Mouse (Mus musculus) erythroblast, embryonic 14.5 days (primary cell): ENCODE data around the gene Eva1a. TPM values are rescaled to one million over a fixed set of nuclear protein-coding genes. Genes with fewer than 3 reads are reported as not detected.

Source experiments
- H3K27me3 ChIP-seq: 2 replicates; pipeline ENCODE4 v1.6.1; 2012; ENCODE audit warnings: inconsistent platforms; ENCODE audit not compliant: control insufficient read depth
- H3K36me3 ChIP-seq: 2 replicates; pipeline ENCODE4 v1.6.1; 2012; ENCODE audit warnings: mild to moderate bottlenecking, inconsistent platforms; ENCODE audit not compliant: control insufficient read depth
- H3K4me1 ChIP-seq: 2 replicates; pipeline ENCODE4 v1.6.1; 2012; ENCODE audit warnings: inconsistent platforms; ENCODE audit not compliant: control insufficient read depth
- H3K4me3 ChIP-seq: replicated peaks from 2 replicates; pipeline ENCODE3; 2012; ENCODE audit warnings: moderate library complexity, mild to moderate bottlenecking, inconsistent platforms
- H3K9me3 ChIP-seq: 2 replicates; pipeline ENCODE4 v1.6.1; 2012; ENCODE audit warnings: low read length, inconsistent platforms, mixed read lengths; ENCODE audit not compliant: control insufficient read depth
- GATA1 ChIP-seq: IDR thresholded peaks from 2 replicates; pipeline ENCODE4 v1.6.1; 2012; ENCODE audit warnings: low read length, inconsistent platforms, mixed read lengths
- TAL1 ChIP-seq: IDR thresholded peaks from 3 replicates; pipeline ENCODE4 v1.6.1; 2012; ENCODE audit warnings: low read length, inconsistent platforms, mixed read lengths
- polyA plus RNA-seq: library from polyadenylated mRNA; stranded (reverse); fragments of >175 nt; gene quantifications from 2 replicates; pipeline ENCODE4 v1.2.3, GENCODE M21; 2012

Gene Eva1a
- polyA plus RNA-seq, 1 experiment: 0.05 TPM

GRCm38 (mm10) chr6:82132876-82133591 lies 92.2 kb downstream of the Eva1a start:
- Histone ChIP-seq H3K4me3 (no peak overlapping the region), H3K4me1 (no peaks in the 10 kb centered on the region), H3K9me3 (peaks cover 2% of the 10 kb centered on the region; the same call in 1 of the 2 replicates), H3K36me3 (no peaks in the 10 kb centered on the region), H3K27me3 (no peaks in the 10 kb centered on the region)
- TF ChIP-seq GATA1: no peak
- no peak for TF ChIP-seq TAL1

GRCm38 (mm10) chr6:82133592-82133978 lies 92.7 kb downstream of the Eva1a start:
- H3K36me3 ChIP-seq: no peaks in the 10 kb centered on the region
- no peaks in the 10 kb centered on the region for H3K4me1 ChIP-seq
- TF ChIP-seq GATA1 (no peak), TAL1 (no peak)
- H3K4me3 ChIP-seq: no peak overlapping the region
- peaks cover 2% of the 10 kb centered on the region; the same call in 1 of the 2 replicates for H3K9me3 ChIP-seq
- H3K27me3 ChIP-seq: no peaks in the 10 kb centered on the region

- Histone ChIP-seq H3K4me3 (no peak overlapping the region), H3K27me3 (no peaks in the 10 kb centered on the region), H3K4me1 (no peaks in the 10 kb centered on the region), H3K36me3 (no peaks in the 10 kb centered on the region), H3K9me3 (peaks cover 2% of the 10 kb centered on the region; the same call in 1 of the 2 replicates)
- TF ChIP-seq TAL1 (no peak), GATA1 (no peak)
Measured at GRCm38 (mm10) chr6:82135959-82136712, 95.3 kb downstream of the Eva1a start.

Other genes starting within 250 kb of the Eva1a start
- 0.12 and 0.22 TPM in 2 replicates for gene Gcfc2, start 117.4 kb upstream of the Eva1a start, polyA plus RNA-seq
- 0.13 and 0.16 TPM in 2 replicates for gene Mrpl19, start 75.1 kb upstream of the Eva1a start, polyA plus RNA-seq